Mouse (Mus musculus): ENCODE measurements at regions not wholly inside any gene's neighbourhood (a gene's known extent, or its start where the extent isn't known, plus 50 kb on each side); places are given as distances from the start of the nearest gene placed in this dataset.

- 12% methylated on average over 2 of the region's 2 CpGs for WGBS
- TF ChIP-seq CTCF (IDR thresholded peaks at IDR 0.05; ENCODE audit: borderline replicate concordance, insufficient read depth, low read depth, low read length) (no peak), POLR2A (IDR thresholded peaks at IDR 0.05; ENCODE audit: borderline replicate concordance, insufficient read depth, low read length) (no peak)
- no peaks in the 10 kb centered on the region for H3K4me1 ChIP-seq (ENCODE audit: control insufficient read depth, insufficient read depth, low read length)
Measured at GRCm38 (mm10) chr2:143419791-143420190, 126.2 kb upstream of the Pcsk2 start.

DNA sequence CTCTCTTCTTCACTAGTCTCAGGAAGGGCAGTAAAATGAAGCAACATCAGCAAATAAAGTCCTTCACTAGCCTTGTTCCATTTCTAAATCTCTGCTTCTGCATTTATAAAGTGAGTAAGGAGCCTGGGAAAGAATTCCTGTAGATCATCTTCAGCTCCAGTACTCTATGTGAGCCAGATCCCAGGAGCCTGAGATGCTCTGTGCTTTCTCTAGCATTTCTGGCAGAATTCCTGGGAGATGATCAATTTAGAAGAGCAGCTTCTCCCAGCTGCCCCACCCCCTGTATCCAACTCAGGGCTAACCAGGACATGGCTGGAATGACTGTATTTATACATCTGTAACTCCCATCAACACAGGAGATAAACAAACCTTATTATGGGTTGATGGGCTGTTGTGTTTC is 95.3 kb upstream of the Pcsk2 start:
- no peaks in the 10 kb centered on the region for H3K4me1 ChIP-seq (ENCODE audit: control insufficient read depth, insufficient read depth, low read length)
- no peak overlapping the region for H3K27ac ChIP-seq (ENCODE audit: insufficient read depth, low read length)
- no peak for TF ChIP-seq POLR2A (IDR thresholded peaks at IDR 0.05; ENCODE audit: borderline replicate concordance, insufficient read depth, low read length)
- no peak for TF ChIP-seq CTCF (IDR thresholded peaks at IDR 0.05; ENCODE audit: borderline replicate concordance, insufficient read depth, low read depth, low read length)
- no peak overlapping the region for H3K4me3 ChIP-seq (replicated peaks; ENCODE audit: insufficient read depth, low read depth, low read length)
- DNase-seq = no peak
- H3K27me3 ChIP-seq (ENCODE audit: control insufficient read depth, insufficient read depth, low read length) = no peaks in the 10 kb centered on the region

More at GRCm38 (mm10) chr2:143419791-143420190, 126.2 kb upstream of the Pcsk2 start:
- Histone ChIP-seq H3K27me3 (ENCODE audit: control insufficient read depth, insufficient read depth, low read length) (no peaks in the 10 kb centered on the region), H3K4me3 (replicated peaks; ENCODE audit: insufficient read depth, low read depth, low read length) (no peak overlapping the region), H3K27ac (ENCODE audit: insufficient read depth, low read length) (no peak overlapping the region)
- peak in 1 of 2 experiments; percentile 30 for DNase-seq

GRCm38 (mm10) chr2:143451256-143451655 is 94.7 kb upstream of the Pcsk2 start:
- no peak overlapping the region for H3K4me3 ChIP-seq (replicated peaks; ENCODE audit: insufficient read depth, low read depth, low read length)
- no peak for DNase-seq
- no peak for TF ChIP-seq POLR2A (IDR thresholded peaks at IDR 0.05; ENCODE audit: borderline replicate concordance, insufficient read depth, low read length)
- no peak for TF ChIP-seq CTCF (IDR thresholded peaks at IDR 0.05; ENCODE audit: borderline replicate concordance, insufficient read depth, low read depth, low read length)
- H3K4me1 ChIP-seq (ENCODE audit: control insufficient read depth, insufficient read depth, low read length) = no peaks in the 10 kb centered on the region
- 43% methylated on average over 2 of the region's 2 CpGs for WGBS
- H3K27me3 ChIP-seq (ENCODE audit: control insufficient read depth, insufficient read depth, low read length) = no peaks in the 10 kb centered on the region
- H3K27ac ChIP-seq (ENCODE audit: insufficient read depth, low read length) = no peak overlapping the region

DNA sequence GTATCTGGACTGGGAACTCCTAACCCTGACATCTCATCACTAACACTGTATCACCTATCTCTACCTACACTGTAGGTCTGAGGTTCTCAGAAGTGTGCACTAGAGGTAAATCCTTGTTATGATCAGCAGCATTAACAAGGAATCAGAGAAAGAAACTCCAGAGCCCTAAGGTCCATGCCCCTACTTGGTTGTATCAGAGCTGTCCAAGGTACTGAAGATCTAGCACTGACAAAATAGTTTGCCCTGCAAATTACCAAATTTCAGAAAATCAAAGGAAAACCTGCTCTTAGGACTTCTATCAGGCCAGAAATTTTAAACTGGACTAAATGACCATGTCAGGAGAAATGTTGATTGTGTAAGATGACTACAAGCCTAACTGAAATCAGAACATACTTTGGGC is 94.3 kb upstream of the Pcsk2 start:
- H3K4me3 ChIP-seq (replicated peaks; ENCODE audit: insufficient read depth, low read depth, low read length) = no peak overlapping the region
- H3K27me3 ChIP-seq (ENCODE audit: control insufficient read depth, insufficient read depth, low read length) = no peaks in the 10 kb centered on the region
- DNase-seq = no peak
- no peak overlapping the region for H3K27ac ChIP-seq (ENCODE audit: insufficient read depth, low read length)
- TF ChIP-seq CTCF (IDR thresholded peaks at IDR 0.05; ENCODE audit: borderline replicate concordance, insufficient read depth, low read depth, low read length) (no peak), POLR2A (IDR thresholded peaks at IDR 0.05; ENCODE audit: borderline replicate concordance, insufficient read depth, low read length) (no peak)
- no peaks in the 10 kb centered on the region for H3K4me1 ChIP-seq (ENCODE audit: control insufficient read depth, insufficient read depth, low read length)

- no peak overlapping the region for H3K27ac ChIP-seq (ENCODE audit: insufficient read depth, low read length)
- TF ChIP-seq CTCF (IDR thresholded peaks at IDR 0.05; ENCODE audit: borderline replicate concordance, insufficient read depth, low read depth, low read length) (no peak), POLR2A (IDR thresholded peaks at IDR 0.05; ENCODE audit: borderline replicate concordance, insufficient read depth, low read length) (no peak)
- DNase-seq = no peak
- H3K4me1 ChIP-seq (ENCODE audit: control insufficient read depth, insufficient read depth, low read length) = no peaks in the 10 kb centered on the region
- 75% methylated on average over 5 of the region's 5 CpGs for WGBS
- no peak overlapping the region for H3K4me3 ChIP-seq (replicated peaks; ENCODE audit: insufficient read depth, low read depth, low read length)
- H3K27me3 ChIP-seq (ENCODE audit: control insufficient read depth, insufficient read depth, low read length) = no peaks in the 10 kb centered on the region
Measured at GRCm38 (mm10) chr2:143467936-143468335, 78.0 kb upstream of the Pcsk2 start.

DNA sequence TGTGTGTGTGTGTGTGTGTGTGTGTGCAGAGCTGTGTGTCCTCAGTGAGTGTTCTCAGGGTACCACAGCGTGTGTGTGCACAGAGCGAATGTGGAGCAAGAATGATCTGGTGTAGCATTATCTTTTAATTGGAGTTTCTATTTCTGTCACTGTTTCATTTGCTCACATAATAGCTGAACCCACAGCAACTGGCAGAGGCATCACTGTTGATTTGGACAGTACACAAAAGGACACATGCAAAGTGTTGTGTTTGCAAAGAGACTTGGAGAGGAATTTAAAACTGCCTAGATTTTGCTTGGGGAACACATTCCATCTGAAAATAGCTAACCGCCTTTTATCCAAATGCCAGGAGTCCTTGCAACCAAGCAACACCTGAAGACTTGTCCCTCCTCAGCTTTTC is 74.6 kb upstream of the Pcsk2 start:
- 79% methylated on average over 3 of the region's 3 CpGs for WGBS
- Histone ChIP-seq H3K4me1 (ENCODE audit: control insufficient read depth, insufficient read depth, low read length) (no peaks in the 10 kb centered on the region), H3K4me3 (replicated peaks; ENCODE audit: insufficient read depth, low read depth, low read length) (no peak overlapping the region), H3K27ac (ENCODE audit: insufficient read depth, low read length) (no peak overlapping the region), H3K27me3 (ENCODE audit: control insufficient read depth, insufficient read depth, low read length) (no peaks in the 10 kb centered on the region)
- no peak for DNase-seq
- no peak for TF ChIP-seq CTCF (IDR thresholded peaks at IDR 0.05; ENCODE audit: borderline replicate concordance, insufficient read depth, low read depth, low read length)
- no peak for TF ChIP-seq POLR2A (IDR thresholded peaks at IDR 0.05; ENCODE audit: borderline replicate concordance, insufficient read depth, low read length)

DNA sequence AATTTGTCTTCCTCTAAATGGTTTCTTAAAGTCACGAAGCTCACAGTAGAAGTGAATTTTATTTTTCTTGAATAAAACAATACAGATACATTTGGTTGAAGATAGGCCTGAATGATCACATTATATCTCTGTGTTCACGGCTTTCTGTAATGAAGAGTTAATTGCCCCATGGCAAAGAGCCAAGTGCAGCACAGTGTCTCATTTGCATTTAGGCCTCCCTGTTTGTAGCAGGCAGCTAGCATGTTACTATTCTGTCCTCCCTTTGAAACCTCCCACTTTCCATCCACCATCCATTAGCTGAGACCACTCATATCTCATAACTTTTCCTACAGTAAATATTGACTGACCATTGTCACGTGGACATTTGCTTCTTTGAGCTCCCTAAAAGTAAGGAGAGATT is 55.1 kb upstream of the Pcsk2 start:
- H3K27ac ChIP-seq (ENCODE audit: insufficient read depth, low read length) = no peak overlapping the region
- TF ChIP-seq POLR2A (IDR thresholded peaks at IDR 0.05; ENCODE audit: borderline replicate concordance, insufficient read depth, low read length) (no peak), CTCF (IDR thresholded peaks at IDR 0.05; ENCODE audit: borderline replicate concordance, insufficient read depth, low read depth, low read length) (no peak)
- WGBS = 66% methylated on average over 3 of the region's 3 CpGs
- H3K4me1 ChIP-seq (ENCODE audit: control insufficient read depth, insufficient read depth, low read length) = no peaks in the 10 kb centered on the region
- H3K4me3 ChIP-seq (replicated peaks; ENCODE audit: insufficient read depth, low read depth, low read length) = no peak overlapping the region
- H3K27me3 ChIP-seq (ENCODE audit: control insufficient read depth, insufficient read depth, low read length) = no peaks in the 10 kb centered on the region
- DNase-seq = no peak
